Mouse (Mus musculus) CH12.LX (cell line): ENCODE data around the gene C730034F03Rik. TPM values are rescaled to one million over a fixed set of nuclear protein-coding genes. Genes with fewer than 3 reads are reported as not detected.
A peak's percentile ranks its signal among the peaks of the same experiment; 100 is the strongest.

Experiments
- DNase-seq: peaks from one replicate; pipeline ENCODE4 v3.0.0-alpha.2; 2013; ENCODE audit errors: extremely low read depth
- H3K27ac ChIP-seq: 2 replicates; pipeline ENCODE4 v1.5.1; 2012; ENCODE audit warnings: low read depth, mild to moderate bottlenecking, control low read depth, moderate library complexity; ENCODE audit not compliant: insufficient read depth
- H3K27me3 ChIP-seq: replicated peaks from 2 replicates; pipeline ENCODE3; 2012; ENCODE audit warnings: inconsistent platforms
- H3K36me3 ChIP-seq, 2 experiments: replicated peaks in 1 of 2; 2 replicates each; pipeline versions ENCODE3 to v1.6.1; 2012; ENCODE audit warnings: inconsistent platforms in 1 of 2, low read length in 1 of 2, mild to moderate bottlenecking in 1 of 2, mixed read lengths in 1 of 2, moderate library complexity in 1 of 2; ENCODE audit not compliant: control insufficient read depth in 1 of 2, insufficient read depth in 1 of 2
- H3K4me1 ChIP-seq, 2 experiments: 2 replicates each; pipeline ENCODE4 v1.6.1; 2012; ENCODE audit warnings: inconsistent platforms in 1 of 2, moderate library complexity in 1 of 2; ENCODE audit not compliant: insufficient read depth in 2 of 2, control insufficient read depth in 1 of 2
- H3K4me2 ChIP-seq: 2 replicates; pipeline ENCODE4 v1.6.1; 2012; ENCODE audit warnings: low read depth, mild to moderate bottlenecking, control low read depth; ENCODE audit not compliant: poor library complexity, insufficient read depth, severe bottlenecking
- H3K4me3 ChIP-seq, 3 experiments: fragments of 150-350 bp in 1 of 3; sonication (generic) in 1 of 3; replicated peaks in 1 of 3; 2 replicates each; pipeline versions ENCODE3 to v1.5.1; 2011 to 2012; ENCODE audit warnings: low read depth in 2 of 3, low read length in 2 of 3, mild to moderate bottlenecking in 2 of 3, moderate library complexity in 2 of 3, control low read depth in 1 of 3, improper control_type of control experiment in 1 of 3, inconsistent platforms in 1 of 3, mixed read lengths in 1 of 3; ENCODE audit not compliant: poor library complexity in 1 of 3
- H3K79me2 ChIP-seq: replicated peaks from 2 replicates; pipeline ENCODE4 v1.6.1; 2012; ENCODE audit warnings: mild to moderate bottlenecking, moderate library complexity; ENCODE audit not compliant: control insufficient read depth, poor library complexity, insufficient read depth, severe bottlenecking; ENCODE audit errors: extremely low read depth
- H3K9ac ChIP-seq: 2 replicates; pipeline ENCODE4 v1.6.1; 2012; ENCODE audit warnings: low read depth, mild to moderate bottlenecking, control low read depth, moderate library complexity; ENCODE audit not compliant: insufficient read depth
- H3K9me3 ChIP-seq: replicated peaks from 2 replicates; pipeline ENCODE3; 2012; ENCODE audit warnings: low read length, inconsistent platforms, mixed read lengths
- E2F4 ChIP-seq: IDR thresholded peaks from 2 replicates; pipeline ENCODE4 v1.6.1; 2011; ENCODE audit warnings: low read depth, low read length, improper control_type of control experiment; ENCODE audit not compliant: insufficient replicate concordance
- ETS1 ChIP-seq: conservative IDR thresholded peaks from 2 replicates; pipeline ENCODE4 v1.6.1; 2012; ENCODE audit warnings: low read depth, mild to moderate bottlenecking, inconsistent platforms, low read length, improper control_type of control experiment, moderate library complexity
- HCFC1 ChIP-seq: IDR thresholded peaks from 2 replicates; pipeline ENCODE4 v1.6.1; 2012; ENCODE audit warnings: low read depth, mild to moderate bottlenecking, inconsistent platforms, low read length, improper control_type of control experiment
- JUN ChIP-seq: IDR thresholded peaks from 2 replicates; pipeline ENCODE4 v1.6.1; 2011; ENCODE audit warnings: low read depth, mild to moderate bottlenecking, low read length, improper control_type of control experiment, moderate library complexity; ENCODE audit not compliant: insufficient read depth
- JUND ChIP-seq: conservative IDR thresholded peaks from 2 replicates; pipeline ENCODE4 v1.6.1; 2011; ENCODE audit warnings: low read depth, low read length, improper control_type of control experiment
- KAT2A ChIP-seq: IDR thresholded peaks from 2 replicates; pipeline ENCODE4 v1.6.1; 2012; ENCODE audit warnings: low read length, improper control_type of control experiment, inconsistent platforms; ENCODE audit not compliant: insufficient replicate concordance
- MAX ChIP-seq: IDR thresholded peaks from 2 replicates; pipeline ENCODE4 v1.6.1; 2011; ENCODE audit warnings: low read length, improper control_type of control experiment
- MAZ ChIP-seq: IDR thresholded peaks from 2 replicates; pipeline ENCODE4 v1.6.1; 2012; ENCODE audit warnings: low read depth, mild to moderate bottlenecking, inconsistent platforms, low read length, improper control_type of control experiment, moderate library complexity
- MXI1 ChIP-seq: IDR thresholded peaks from 2 replicates; pipeline ENCODE4 v1.6.1; 2011; ENCODE audit warnings: mild to moderate bottlenecking, low read depth, low read length, improper control_type of control experiment
- NELFE ChIP-seq: IDR thresholded peaks from 2 replicates; pipeline ENCODE4 v1.6.1; 2011; ENCODE audit warnings: low read depth, low read length, improper control_type of control experiment
- NRF1 ChIP-seq: IDR thresholded peaks from 2 replicates; pipeline ENCODE4 v1.6.1; 2014; ENCODE audit warnings: low read depth, mild to moderate bottlenecking, inconsistent platforms, low read length, improper control_type of control experiment, moderate library complexity
- SMC3 ChIP-seq: IDR thresholded peaks from 2 replicates; pipeline ENCODE4 v1.6.1; 2011; ENCODE audit warnings: low read depth, low read length, improper control_type of control experiment
- TBP ChIP-seq: conservative IDR thresholded peaks from 2 replicates; pipeline ENCODE4 v1.6.1; 2011; ENCODE audit warnings: low read depth, low read length, improper control_type of control experiment
- TCF12 ChIP-seq: IDR thresholded peaks from 2 replicates; pipeline ENCODE4 v1.6.1; 2014; ENCODE audit warnings: low read depth, mild to moderate bottlenecking, inconsistent platforms, low read length, improper control_type of control experiment
- UBTF ChIP-seq: IDR thresholded peaks from 2 replicates; pipeline ENCODE4 v1.6.1; 2012; ENCODE audit warnings: low read depth, mild to moderate bottlenecking, inconsistent platforms, low read length, improper control_type of control experiment, moderate library complexity
- USF1 ChIP-seq: IDR thresholded peaks from 2 replicates; pipeline ENCODE4 v1.6.1; 2014; ENCODE audit warnings: low read depth, mild to moderate bottlenecking, inconsistent platforms, low read length, improper control_type of control experiment
- USF2 ChIP-seq: conservative IDR thresholded peaks from 2 replicates; pipeline ENCODE4 v1.6.1; 2011; ENCODE audit warnings: low read depth, low read length, improper control_type of control experiment
- ZC3H11A ChIP-seq: IDR thresholded peaks from 2 replicates; pipeline ENCODE4 v1.6.1; 2012; ENCODE audit warnings: low read depth, mild to moderate bottlenecking, inconsistent platforms, low read length, improper control_type of control experiment
- ZMIZ1 ChIP-seq: IDR thresholded peaks from 2 replicates; pipeline ENCODE4 v1.6.1; 2012; ENCODE audit warnings: low read depth, mild to moderate bottlenecking, inconsistent platforms, low read length, improper control_type of control experiment
- ZNF384 ChIP-seq: IDR thresholded peaks from 2 replicates; pipeline ENCODE4 v1.6.1; 2012; ENCODE audit warnings: low read depth, low read length, improper control_type of control experiment, inconsistent platforms
- dilution Hi-C: fragments of 300-500 bp; cut with MboI; formaldehyde crosslinking; loops from 2 replicates; pipeline ENCODE4 v1.14.3; 2020; ENCODE audit warnings: low sequenced_read_pairs; ENCODE audit not compliant: extremely low pct_unique_long_range_greater_than_20kb, extremely low pct_ligation_motif_present
- in situ Hi-C: fragments of 300-500 bp; cut with MboI; formaldehyde crosslinking; loops from 3 replicates; pipeline ENCODE4 v1.14.3; 2019; ENCODE audit warnings: low sequenced_read_pairs, low pct_ligation_motif_present, low pct_unique_long_range_greater_than_20kb, mixed read lengths
- polyA plus RNA-seq: library from polyadenylated mRNA; unstranded; fragments of >175 nt; gene quantifications from 2 replicates; pipeline ENCODE4 v1.2.1, GENCODE M21; 2012; ENCODE audit warnings: low read depth; ENCODE audit not compliant: insufficient read length
- total RNA-seq, 2 experiments: library from RNA; depleted of rRNA; stranded (reverse); fragments of 300-350 nt in 1 of 2; fragments of >200 nt in 1 of 2; gene quantifications; 2 replicates each; pipeline ENCODE4 v1.2.3; 2012 to 2014

The C730034F03Rik gene
- total and polyA plus RNA-seq, 3 experiments: 0.35 to 3.6 (median 1.1) TPM

DNA sequence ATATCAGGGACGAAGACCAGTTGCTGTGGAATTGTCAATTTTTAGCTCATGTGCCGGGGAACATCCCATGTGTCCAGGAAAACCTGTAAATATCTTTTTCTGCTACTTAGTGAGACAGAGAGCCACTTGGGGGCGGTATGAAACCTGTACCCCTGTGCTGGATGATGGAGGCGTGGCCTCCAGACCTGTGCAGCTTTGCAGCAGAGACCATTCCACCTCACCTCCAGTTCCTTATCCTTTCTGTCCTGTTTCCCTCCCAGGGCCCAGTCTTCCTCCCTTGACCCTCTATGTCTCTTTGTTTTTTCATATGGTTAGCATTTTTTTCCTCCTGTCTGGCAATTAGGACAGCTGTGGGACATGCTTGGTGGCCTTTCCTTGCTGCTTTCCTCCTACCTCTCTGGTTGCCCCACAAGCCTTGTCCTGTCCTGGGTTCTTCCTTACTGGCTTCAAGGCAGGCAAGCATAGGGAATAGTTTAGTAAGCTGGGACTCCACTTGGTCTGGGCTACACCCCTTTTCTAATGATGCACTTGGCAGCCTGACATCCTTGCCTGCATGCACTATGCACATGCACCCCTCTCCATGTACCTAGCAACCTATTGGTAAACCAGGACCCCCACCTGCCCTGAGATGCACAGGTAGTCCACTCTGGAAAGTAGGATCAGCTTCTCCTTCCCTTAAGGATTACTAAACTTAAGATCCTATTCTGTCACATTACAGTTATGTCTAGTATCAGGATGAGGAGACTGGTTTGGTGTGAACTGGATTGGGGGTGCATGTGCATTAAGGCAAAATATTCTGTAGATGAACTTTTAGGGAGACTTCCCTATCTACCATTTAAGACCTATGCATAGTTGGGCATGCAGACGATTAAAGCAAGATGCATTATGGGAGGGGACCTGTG, 34.2 kb downstream of the C730034F03Rik start (continued):
- TF ChIP-seq JUN (no peak), ZNF384 (no peak), USF2 (no peak), ZC3H11A (no peak), JUND (no peak), MAZ (no peak), HCFC1 (no peak), USF1 (no peak), ZMIZ1 (no peak; the same call in 1 of the 2 replicates), TCF12 (no peak), NRF1 (no peak), MAX (no peak), TBP (peak; percentile 86)

DNA sequence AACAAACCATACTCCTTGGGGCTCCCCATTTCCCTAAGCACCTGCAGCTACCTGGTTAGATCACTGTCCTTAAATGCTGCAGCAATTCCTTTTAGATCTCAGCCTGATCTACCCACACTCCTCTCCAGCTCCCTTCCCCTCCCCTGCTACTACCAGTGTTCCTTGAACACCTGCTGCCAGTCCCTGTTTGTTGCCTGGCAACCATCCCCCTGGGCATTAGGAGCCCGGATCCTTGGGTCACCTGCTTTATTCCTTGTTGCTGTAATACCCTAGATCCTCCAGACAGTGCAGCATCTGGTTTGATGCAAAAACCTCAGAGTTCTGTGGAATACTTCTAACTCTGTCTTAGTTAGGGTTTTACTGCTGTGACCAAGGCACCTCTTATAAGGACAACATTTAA, 35.7 kb downstream of the C730034F03Rik start:
- H3K4me3 ChIP-seq: no peak overlapping the region
- no peaks in the 10 kb centered on the region for H3K36me3 ChIP-seq
- DNase-seq: no peak
- in situ Hi-C loops: no loop called here
- no peaks in the 10 kb centered on the region for H3K9me3 ChIP-seq
- H3K4me2 ChIP-seq: no peak overlapping the region
- no peaks in the 10 kb centered on the region for H3K4me1 ChIP-seq
- dilution Hi-C loops: no loop called here
- TF ChIP-seq ETS1 (no peak), MAZ (no peak), NELFE (no peak), E2F4 (no peak), ZNF384 (no peak), KAT2A (no peak), TBP (no peak), ZC3H11A (no peak), MXI1 (no peak), SMC3 (no peak), UBTF (no peak)
- H3K79me2 ChIP-seq: no peaks in the 10 kb centered on the region
- H3K27me3 ChIP-seq: peaks cover 44% of the 10 kb centered on the region
- no peak overlapping the region for H3K9ac ChIP-seq
- no peak overlapping the region for H3K27ac ChIP-seq
